Mouse (Mus musculus) liver, embryonic 11.5 days (tissue): ENCODE measurements around the gene Phospho2. TPM values are rescaled to one million over a fixed set of nuclear protein-coding genes. Genes with fewer than 3 reads are reported as not detected.
A peak's percentile ranks its signal among the peaks of the same experiment; 100 is the strongest.
"Not testable (repeated sequence)": the region's sequence is repeated elsewhere in the genome, so short reads cannot be mapped to it uniquely, and the experiment has no call there.

Source experiments
- ATAC-seq: fragments of 200-750 bp; cut with Nextera tagmentation; replicated peaks from 2 replicates; pipeline ENCODE4 v1.8.0; 2017; ENCODE audit warnings: moderate number of reproducible peaks, mild to moderate bottlenecking, moderate TSS enrichment, moderate library complexity; ENCODE audit not compliant: low FRiP score
- DNase-seq: peaks from one replicate; pipeline ENCODE4 v3.0.0-alpha.2; 2017; ENCODE audit warnings: low spot score
- H3K27ac ChIP-seq: fragments of 300-500 bp; sonication (generic); 2 replicates; pipeline ENCODE4 v1.5.1; 2014; ENCODE audit warnings: mild to moderate bottlenecking, low read depth, low read length, control low read depth
- H3K27me3 ChIP-seq: fragments of 300-500 bp; sonication (generic); replicated peaks from 2 replicates; pipeline ENCODE4 v1.6.1; 2014; ENCODE audit warnings: low read length, mixed read lengths; ENCODE audit not compliant: control insufficient read depth, insufficient read depth
- H3K36me3 ChIP-seq: fragments of 300-500 bp; sonication (generic); 2 replicates; pipeline ENCODE4 v1.6.1; 2014; ENCODE audit warnings: mild to moderate bottlenecking, low read length, moderate library complexity, mixed read lengths; ENCODE audit not compliant: control insufficient read depth, insufficient read depth
- H3K4me1 ChIP-seq: fragments of 300-500 bp; sonication (generic); replicated peaks from 2 replicates; pipeline ENCODE4 v1.6.1; 2014; ENCODE audit warnings: low read length, mixed read lengths; ENCODE audit not compliant: control insufficient read depth, insufficient read depth
- H3K4me2 ChIP-seq: fragments of 300-500 bp; sonication (generic); 2 replicates; pipeline ENCODE4 v1.6.1; 2014; ENCODE audit warnings: mild to moderate bottlenecking, control low read depth, moderate library complexity
- H3K4me3 ChIP-seq: fragments of 300-500 bp; sonication (generic); 2 replicates; pipeline ENCODE4 v1.5.1; 2014; ENCODE audit warnings: low read depth, low read length, control low read depth
- H3K9ac ChIP-seq: fragments of 300-500 bp; sonication (generic); 2 replicates; pipeline ENCODE4 v1.6.1; 2014; ENCODE audit warnings: low read depth, low read length, control low read depth
- H3K9me3 ChIP-seq: fragments of 300-500 bp; sonication (generic); 2 replicates; pipeline ENCODE4 v1.6.1; 2016; ENCODE audit warnings: low read length, inconsistent platforms, mixed read lengths; ENCODE audit not compliant: control insufficient read depth
- WGBS: fragments of 180-500 bp; shearing (Covaris S2); extraction: QIAGEN DNeasy Blood & Tissue Kit; methylation state at CpG from one replicate; pipeline ENCODE4 v1.1.7; 2014; 5-methylcytosine and 5-hydroxymethylcytosine counted together
- polyA plus RNA-seq: library from polyadenylated mRNA; unstranded; fragments of >200 nt; fragmentation: Nextera tagmentation; extraction: Ambion mirVana; gene quantifications from 2 replicates; pipeline ENCODE4 v1.2.1, GENCODE M21; 2014

Gene Phospho2
- polyA plus RNA-seq, 1 experiment from 2014 or later: 25.2 TPM

DNA sequence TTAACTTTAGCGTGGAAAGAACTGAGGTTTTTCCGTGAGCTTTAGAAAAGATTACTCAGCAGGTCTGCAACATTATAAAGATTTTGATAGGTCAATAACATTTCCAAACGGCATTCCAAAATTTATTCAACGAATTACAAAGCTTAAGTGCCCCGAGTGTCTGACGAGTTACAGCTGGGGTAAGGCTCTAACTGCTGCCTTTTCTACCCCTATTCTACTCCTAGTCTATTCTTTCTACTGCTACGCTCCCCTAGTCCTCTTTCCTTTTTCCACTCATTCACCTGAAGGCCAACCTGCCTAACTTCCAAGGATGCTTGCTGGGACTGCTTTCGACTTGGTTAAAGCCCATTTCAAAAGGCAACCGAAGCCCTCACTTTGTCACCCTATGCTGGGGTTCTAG, 449 bp upstream of the Phospho2 start:
- H3K27ac ChIP-seq: no peak overlapping the region
- ATAC-seq: 0 out of 2 replicates have a peak, but pooled peaks have one; percentile 9
- H3K9ac ChIP-seq: peak overlapping the region; percentile 68
- H3K4me2 ChIP-seq: peak overlapping the region; percentile 79
- DNase-seq: no peak
- H3K9me3 ChIP-seq: no peaks in the 10 kb centered on the region
- peak overlapping the region; percentile 60 for H3K4me3 ChIP-seq
- H3K27me3 ChIP-seq: no peaks in the 10 kb centered on the region
- H3K36me3 ChIP-seq: peaks cover 2% of the 10 kb centered on the region; the same call in 1 of the 2 replicates
- 35% methylated on average over 9 of the region's 9 CpGs for WGBS
- H3K4me1 ChIP-seq: peaks cover 3% of the 10 kb centered on the region; the same call in 1 of the 2 replicates

DNA sequence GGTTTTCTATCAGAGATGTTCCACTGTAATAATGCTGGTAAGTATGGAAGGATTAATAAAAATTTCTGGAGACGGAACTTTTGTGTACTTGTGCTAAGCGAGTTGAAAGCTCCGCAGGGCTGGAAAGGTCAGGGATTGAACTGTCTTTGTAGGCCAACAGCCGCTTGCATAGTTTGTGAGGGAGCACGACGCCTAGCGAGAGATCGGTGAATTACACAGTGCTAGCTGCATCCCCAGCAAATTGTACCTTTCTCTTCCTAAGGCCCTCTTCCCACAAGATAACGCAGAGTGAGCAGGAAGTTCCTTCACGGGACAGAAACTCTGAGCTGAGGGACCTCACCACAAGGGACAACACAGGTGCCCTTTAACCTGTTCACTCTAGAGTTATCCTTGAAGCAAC, 862 bp downstream of the Phospho2 start:
- no peaks in the 10 kb centered on the region for H3K9me3 ChIP-seq
- 1% methylated on average over 10 of the region's 10 CpGs for WGBS
- H3K4me1 ChIP-seq: peaks cover 3% of the 10 kb centered on the region; the same call in 1 of the 2 replicates
- peak overlapping the region; percentile 68 for H3K9ac ChIP-seq
- 0 out of 2 replicates have a peak overlapping the region, but pooled peaks have one; percentile 5 for H3K27ac ChIP-seq
- H3K36me3 ChIP-seq: peaks cover 6% of the 10 kb centered on the region
- peak overlapping the region; percentile 60 for H3K4me3 ChIP-seq
- ATAC-seq (peak; percentile 70), DNase-seq (peak; percentile 80)
- H3K27me3 ChIP-seq: no peaks in the 10 kb centered on the region
- H3K4me2 ChIP-seq: peak overlapping the region; percentile 79

GRCm38 (mm10) chr2:69790722-69791121, 1.3 kb downstream of the Phospho2 start:
- Histone ChIP-seq H3K27me3 (no peaks in the 10 kb centered on the region), H3K4me2 (peak overlapping the region; percentile 79), H3K27ac (no peak overlapping the region), H3K4me3 (peak overlapping the region; percentile 60; the same call in 1 of the 2 replicates), H3K9me3 (no peaks in the 10 kb centered on the region), H3K36me3 (peaks cover 9% of the 10 kb centered on the region), H3K4me1 (peaks cover 3% of the 10 kb centered on the region; the same call in 1 of the 2 replicates), H3K9ac (no peak overlapping the region)
- ATAC-seq (no peak), DNase-seq (no peak)
- 59% methylated on average over 4 of the region's 4 CpGs for WGBS

DNA sequence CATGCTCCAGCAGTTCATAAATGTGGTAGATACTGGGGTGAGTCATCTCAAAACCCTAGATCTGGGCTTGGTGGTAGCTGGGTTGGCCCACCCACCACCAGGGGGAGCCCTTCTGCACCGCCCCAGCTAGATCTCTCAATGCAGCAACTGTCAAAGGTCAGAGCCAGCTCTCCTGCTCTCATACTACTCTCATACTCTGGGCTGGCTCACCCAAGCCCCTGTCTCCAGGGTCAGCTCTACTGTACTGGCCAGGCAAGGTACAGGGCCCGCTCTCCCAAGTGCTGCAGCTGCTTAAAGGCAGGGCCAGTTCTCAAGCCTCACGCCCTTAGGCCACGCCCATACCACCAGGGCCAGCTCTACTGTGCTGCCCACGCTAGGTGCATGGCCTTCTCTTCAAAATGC, 13.5 kb downstream of the Phospho2 start:
- no peaks in the 10 kb centered on the region for H3K9me3 ChIP-seq
- peaks cover 17% of the 10 kb centered on the region for H3K4me1 ChIP-seq
- WGBS: 32% methylated on average over 5 of the region's 5 CpGs
- peak overlapping the region; percentile 58 for H3K9ac ChIP-seq
- no peaks in the 10 kb centered on the region for H3K36me3 ChIP-seq
- peak overlapping the region; percentile 59 for H3K4me2 ChIP-seq
- H3K4me3 ChIP-seq: peak overlapping the region; percentile 35
- no peaks in the 10 kb centered on the region for H3K27me3 ChIP-seq
- H3K27ac ChIP-seq: peak overlapping the region; percentile 62; the same call in 1 of the 2 replicates
- peak; percentile 87 for ATAC-seq
- DNase-seq: peak; percentile 81

- WGBS: 46% methylated on average over 8 of the region's 8 CpGs
Observed at GRCm38 (mm10) chr2:69803756-69804155, 14.3 kb downstream of the Phospho2 start.

GRCm38 (mm10) chr2:69804663-69805062, 15.2 kb downstream of the Phospho2 start:
- H3K36me3 ChIP-seq, H3K27ac ChIP-seq, H3K4me2 ChIP-seq, H3K27me3 ChIP-seq, H3K9me3 ChIP-seq, DNase-seq, H3K9ac ChIP-seq, H3K4me3 ChIP-seq: not testable (repeated sequence)
- ATAC-seq: peak; percentile 23; the same call in 1 of the 2 replicates
- 55% methylated on average over 8 of the region's 9 CpGs for WGBS
- H3K4me1 ChIP-seq: peaks cover 17% of the 10 kb centered on the region

More at GRCm38 (mm10) chr2:69803756-69804155, 14.3 kb downstream of the Phospho2 start:
- ATAC-seq (no peak), DNase-seq (no peak)
- H3K4me3 ChIP-seq: no peak overlapping the region
- peaks cover 17% of the 10 kb centered on the region for H3K4me1 ChIP-seq
- H3K27ac ChIP-seq: peak overlapping the region; percentile 2; the same call in 1 of the 2 replicates
- no peaks in the 10 kb centered on the region for H3K27me3 ChIP-seq
- peak overlapping the region; percentile 59 for H3K4me2 ChIP-seq
- peak overlapping the region; percentile 11; the same call in 1 of the 2 replicates for H3K9ac ChIP-seq
- no peaks in the 10 kb centered on the region for H3K9me3 ChIP-seq
- no peaks in the 10 kb centered on the region for H3K36me3 ChIP-seq

DNA sequence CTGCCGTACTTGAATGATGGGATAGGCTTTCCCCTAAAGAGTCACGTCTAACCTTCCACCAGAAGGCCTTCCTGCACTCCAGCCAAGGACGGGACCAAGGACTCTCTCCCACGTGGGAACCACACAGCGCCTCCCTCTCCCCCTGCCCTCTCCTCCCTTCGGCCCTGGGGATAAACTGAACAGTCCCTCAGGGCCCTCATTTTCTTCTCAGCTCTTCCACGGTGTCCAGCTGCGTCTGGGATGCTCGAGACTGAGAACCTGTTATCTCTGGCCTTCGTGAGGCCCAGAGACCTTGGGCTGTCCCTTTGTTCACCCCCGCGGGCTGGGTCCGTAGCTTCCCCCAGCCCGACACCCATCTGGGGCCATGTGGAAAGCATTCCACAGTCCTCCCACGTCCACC, 20.7 kb downstream of the Phospho2 start:
- DNase-seq (no peak), ATAC-seq (no peak)
- no peak overlapping the region for H3K9ac ChIP-seq
- H3K4me1 ChIP-seq: peaks cover 8% of the 10 kb centered on the region
- no peaks in the 10 kb centered on the region for H3K27me3 ChIP-seq
- no peaks in the 10 kb centered on the region for H3K9me3 ChIP-seq
- no peak overlapping the region for H3K27ac ChIP-seq
- H3K4me3 ChIP-seq: no peak overlapping the region
- no peak overlapping the region for H3K4me2 ChIP-seq
- 61% methylated on average over 15 of the region's 15 CpGs for WGBS
- no peaks in the 10 kb centered on the region for H3K36me3 ChIP-seq

DNA sequence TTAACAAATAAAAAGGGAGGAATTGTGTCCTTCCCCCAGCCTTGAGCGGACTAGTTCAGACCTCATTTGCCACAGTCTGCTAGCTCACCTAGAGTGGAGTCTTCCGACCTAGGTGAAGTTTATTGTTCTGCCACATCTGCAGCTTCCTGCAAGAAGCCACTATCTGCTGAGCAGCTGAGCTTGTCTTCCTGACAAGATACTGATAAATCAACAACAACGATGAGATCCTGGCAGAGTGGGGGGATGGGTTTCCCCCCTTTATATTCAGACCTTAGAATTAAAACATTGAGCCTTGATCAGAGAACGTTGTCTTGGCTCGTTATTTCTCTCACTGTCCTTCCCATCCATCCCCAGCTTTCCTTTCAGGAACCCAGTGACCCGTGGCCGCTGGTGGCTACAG, 21.9 kb downstream of the Phospho2 start:
- not testable (repeated sequence) for H3K4me2 ChIP-seq, H3K4me3 ChIP-seq, DNase-seq, H3K9ac ChIP-seq, H3K9me3 ChIP-seq, H3K27me3 ChIP-seq, ATAC-seq, H3K27ac ChIP-seq, H3K36me3 ChIP-seq
- WGBS: 46% methylated on average over 7 of the region's 7 CpGs
- peaks cover 15% of the 10 kb centered on the region for H3K4me1 ChIP-seq

GRCm38 (mm10) chr2:69816575-69816974, 27.2 kb downstream of the Phospho2 start:
- DNase-seq: peak; percentile 26
- no peaks in the 10 kb centered on the region for H3K9me3 ChIP-seq
- peaks cover 25% of the 10 kb centered on the region for H3K4me1 ChIP-seq
- H3K27ac ChIP-seq: 0 out of 2 replicates have a peak overlapping the region, but pooled peaks have one; percentile 8
- H3K9ac ChIP-seq: no peak overlapping the region
- no peaks in the 10 kb centered on the region for H3K27me3 ChIP-seq
- no peaks in the 10 kb centered on the region for H3K36me3 ChIP-seq
- H3K4me2 ChIP-seq: no peak overlapping the region
- ATAC-seq: peak; percentile 79
- WGBS: 25% methylated on average over 5 of the region's 5 CpGs
- no peak overlapping the region for H3K4me3 ChIP-seq
